Mouse (Mus musculus) bone marrow, adult 2 months (tissue): ENCODE measurements around the gene Scd1.

ENCODE experiments used
- CTCF ChIP-seq: fragments of 200-500 bp; IDR thresholded peaks from 2 replicates; pipeline ENCODE4 v1.5.1; 2011; ENCODE audit warnings: low read length, control low read depth; ENCODE audit not compliant: control insufficient read depth, insufficient read depth
- POLR2A ChIP-seq: fragments of 200-500 bp; IDR thresholded peaks from 2 replicates; pipeline ENCODE4 v1.6.1; 2011; ENCODE audit warnings: low read depth, mild to moderate bottlenecking, control low read depth, low read length, borderline replicate concordance; ENCODE audit not compliant: control insufficient read depth

GRCm38 (mm10) chr19:44380065-44380464 is 27.6 kb downstream of the Scd1 start:
- no peak for TF ChIP-seq CTCF
- TF ChIP-seq POLR2A = no peak
